In the genomic region with DNA sequence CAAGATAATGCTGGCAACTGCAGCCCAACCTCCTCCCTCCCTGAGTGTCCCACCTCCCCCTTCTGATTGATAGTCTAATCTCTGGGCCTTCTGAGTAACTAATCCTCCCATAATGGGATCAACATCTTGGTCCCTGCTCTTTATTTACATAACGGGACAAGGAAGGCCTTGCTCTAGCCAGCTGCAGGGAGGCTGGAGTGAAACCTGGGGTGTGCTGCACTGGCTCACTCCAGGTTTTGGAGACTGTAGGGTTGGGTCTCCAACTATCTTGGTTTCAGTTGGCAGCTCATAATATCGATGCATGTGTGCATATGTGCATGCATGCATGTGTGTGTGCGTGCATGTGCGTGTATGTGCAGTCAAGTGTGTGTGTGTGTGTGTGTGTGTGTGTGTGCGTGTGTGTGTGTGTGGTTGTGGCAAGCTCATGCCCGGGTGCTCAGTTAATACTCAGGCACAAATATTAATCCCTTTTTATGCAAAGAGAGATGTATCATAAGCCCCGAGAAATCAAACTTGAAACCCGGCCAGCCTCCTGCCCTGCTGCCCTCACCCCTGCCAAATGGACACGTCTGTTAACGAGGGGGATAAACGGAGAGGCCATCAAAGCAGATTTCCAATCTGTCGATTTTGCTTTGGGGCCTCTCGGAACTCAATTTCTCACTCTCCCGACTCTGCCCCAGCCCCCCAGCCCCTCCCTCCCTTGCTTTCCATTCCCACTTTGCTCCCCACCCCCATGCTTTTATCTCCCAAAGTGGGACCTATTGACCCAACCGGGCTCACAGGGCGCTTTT, we compare ENCODE assay signal across 17 mouse cellular contexts.
DNase-seq lines count a peak whose midpoint lies in the region; ATAC-seq and TF ChIP-seq lines count a peak whose summit lies in the region.
"Had no signal": no experiment of that assay in that cellular context is flagged by ENCODE, and none has a peak within 500 bp of the region (broad histone marks: within the 10 kb centered on the region; RNA-seq: fewer than 3 reads in every experiment).

No protein-coding gene starts in this region.

- H3K9me3 ChIP-seq in neural tube, embryonic 13.5 days, result 0 out of 2 replicates have a peak, but pooled peaks cover 2% of the 10 kb centered on the region
- H3K9me3 ChIP-seq in neural tube, embryonic 15.5 days (replicated peaks), result no peaks in the 10 kb centered on the region
- no peaks in the 10 kb centered on the region for H3K9me3 ChIP-seq in midbrain, embryonic 13.5 days

- peak overlapping the region; percentile 24 for H3K27ac ChIP-seq in neural tube, embryonic 13.5 days (replicated peaks)
- no peak overlapping the region for H3K27ac ChIP-seq in neural tube, embryonic 15.5 days (replicated peaks)
- H3K27ac ChIP-seq in midbrain, embryonic 13.5 days, result peak overlapping the region; percentile 82
- H3K27ac ChIP-seq in layer of hippocampus, adult 2 months, result no peak overlapping the region
- H3K27ac ChIP-seq: left cerebral cortex, adult 2 months had no signal

- whole genome bisulfite sequencing in neural tube, embryonic 13.5 days, result 48% methylated on average over 16 of the region's 16 CpGs
- WGBS in neural tube, embryonic 15.5 days, result 45% methylated on average over 16 of the region's 16 CpGs
- 9% methylated on average over 16 of the region's 16 CpGs for WGBS in midbrain, embryonic 13.5 days

- H3K4me3 ChIP-seq in neural tube, embryonic 13.5 days, result no peak overlapping the region
- no peak overlapping the region for H3K4me3 ChIP-seq in neural tube, embryonic 15.5 days (replicated peaks)
- H3K4me3 ChIP-seq in midbrain, embryonic 13.5 days (replicated peaks), result no peak overlapping the region
- no peak overlapping the region for H3K4me3 ChIP-seq in layer of hippocampus, adult 2 months
- H3K4me3 ChIP-seq: left cerebral cortex, adult 2 months; megakaryocyte, embryonic 14.5 days; myocyte had no signal

- no peak for ATAC-seq in neural tube, embryonic 13.5 days (ENCODE audit: low read depth)
- ATAC-seq in neural tube, embryonic 15.5 days (ENCODE audit: low FRiP score), result no peak
- ATAC-seq in midbrain, embryonic 13.5 days, result peak; percentile 69

- TF ChIP-seq CTCF in layer of hippocampus, adult 2 months (conservative IDR thresholded peaks at IDR 0.05), result no peak

- H3K4me2 ChIP-seq in neural tube, embryonic 13.5 days, result no peak overlapping the region
- no peak overlapping the region for H3K4me2 ChIP-seq in neural tube, embryonic 15.5 days
- 0 out of 2 replicates have a peak overlapping the region, but pooled peaks have one; percentile 5 for H3K4me2 ChIP-seq in midbrain, embryonic 13.5 days (replicated peaks)
- H3K4me2 ChIP-seq: heart, embryonic 11.5 days; liver, embryonic 11.5 days had no signal

- H3K9ac ChIP-seq in neural tube, embryonic 13.5 days, result no peak overlapping the region
- no peak overlapping the region for H3K9ac ChIP-seq in neural tube, embryonic 15.5 days (replicated peaks)
- 0 out of 2 replicates have a peak overlapping the region, but pooled peaks have one; percentile 23 for H3K9ac ChIP-seq in midbrain, embryonic 13.5 days (replicated peaks)

- DNase-seq in embryo, embryonic 10.5 days (ENCODE audit: low spot score), result peak; percentile 35
- DNase-seq in embryo, embryonic 11 days, result no peak
- no peak for DNase-seq in layer of hippocampus, adult 11-12 months (ENCODE audit: low spot score)
- no peak for DNase-seq in layer of hippocampus, adult 2 months (ENCODE audit: low spot score in 2 of 2)
- DNase-seq: adrenal gland, postnatal 25 days; cerebellum, adult 11-12 months; kidney, adult 18-20 months; kidney, postnatal 14 days; lung, adult 18-20 months had no signal

- peaks cover 69% of the 10 kb centered on the region for H3K4me1 ChIP-seq in neural tube, embryonic 13.5 days (replicated peaks)
- H3K4me1 ChIP-seq in neural tube, embryonic 15.5 days, result peaks cover 56% of the 10 kb centered on the region
- H3K4me1 ChIP-seq in midbrain, embryonic 13.5 days (replicated peaks), result peaks cover 52% of the 10 kb centered on the region
- H3K4me1 ChIP-seq: megakaryocyte, embryonic 14.5 days had no signal

- H3K27me3 ChIP-seq in neural tube, embryonic 13.5 days, result no peaks in the 10 kb centered on the region
- no peaks in the 10 kb centered on the region for H3K27me3 ChIP-seq in neural tube, embryonic 15.5 days (replicated peaks)
- H3K27me3 ChIP-seq in midbrain, embryonic 13.5 days, result no peaks in the 10 kb centered on the region
- H3K27me3 ChIP-seq: megakaryocyte, embryonic 14.5 days had no signal

- no peaks in the 10 kb centered on the region for H3K36me3 ChIP-seq in neural tube, embryonic 13.5 days
- no peaks in the 10 kb centered on the region for H3K36me3 ChIP-seq in neural tube, embryonic 15.5 days
- no peaks in the 10 kb centered on the region for H3K36me3 ChIP-seq in midbrain, embryonic 13.5 days

Comparison
In these comparisons a context has a peak if more than half of its experiments do, and no peak if none do; other contexts are left out.
1. H3K27ac ChIP-seq: peak in neural tube, embryonic 13.5 days (single experiment) and midbrain, embryonic 13.5 days (single experiment); none in neural tube, embryonic 15.5 days (single experiment) and layer of hippocampus, adult 2 months (single experiment).